Mouse (Mus musculus) lung, embryonic 14.5 days (tissue): Measurements from ENCODE around the gene Smyd4. TPM values are rescaled to one million over a fixed set of nuclear protein-coding genes. Genes with fewer than 3 reads are reported as not detected.

ENCODE experiments used
- ATAC-seq: fragments of 200-750 bp; cut with Nextera tagmentation; 2 replicates; pipeline ENCODE4 v1.8.0; 2017; ENCODE audit warnings: mild to moderate bottlenecking, moderate TSS enrichment, moderate library complexity; ENCODE audit not compliant: insufficient read depth
- DNase-seq: peaks from one replicate; pipeline ENCODE4 v3.0.0-alpha.2; 2015
- H3K27ac ChIP-seq: fragments of 300-500 bp; sonication (generic); 2 replicates; pipeline ENCODE4 v1.5.1; 2014; ENCODE audit warnings: low read depth, mild to moderate bottlenecking, moderate library complexity
- H3K27me3 ChIP-seq: fragments of 300-500 bp; sonication (generic); 2 replicates; pipeline ENCODE4 v1.6.1; 2014; ENCODE audit warnings: low read length, control low read depth; ENCODE audit not compliant: insufficient read depth
- H3K36me3 ChIP-seq: fragments of 300-500 bp; sonication (generic); 2 replicates; pipeline ENCODE4 v1.6.1; 2014; ENCODE audit warnings: control low read depth; ENCODE audit not compliant: insufficient read depth
- H3K4me1 ChIP-seq: fragments of 300-500 bp; sonication (generic); 2 replicates; pipeline ENCODE4 v1.6.1; 2014; ENCODE audit warnings: antibody characterized with exemption, control low read depth; ENCODE audit not compliant: insufficient read depth
- H3K4me2 ChIP-seq: fragments of 300-500 bp; sonication (generic); 2 replicates; pipeline ENCODE4 v1.6.1; 2014; ENCODE audit warnings: mild to moderate bottlenecking
- H3K4me3 ChIP-seq: fragments of 300-500 bp; sonication (generic); 2 replicates; pipeline ENCODE4 v1.5.1; 2014; ENCODE audit warnings: low read depth, low read length
- H3K9ac ChIP-seq: fragments of 300-500 bp; sonication (generic); 2 replicates; pipeline ENCODE4 v1.6.1; 2014
- H3K9me3 ChIP-seq: fragments of 300-500 bp; sonication (generic); 2 replicates; pipeline ENCODE4 v1.6.1; 2016; ENCODE audit warnings: low read depth, low read length, control low read depth
- CTCF ChIP-seq: IDR thresholded peaks from 2 replicates; pipeline ENCODE4 v1.5.1; 2016; ENCODE audit warnings: antibody characterized with exemption, low read depth
- WGBS: fragments of 180-500 bp; shearing (Covaris S2); extraction: QIAGEN DNeasy Blood & Tissue Kit; methylation state at CpG from one replicate; pipeline ENCODE4 v1.1.7; 2014; 5-methylcytosine and 5-hydroxymethylcytosine counted together
- polyA plus RNA-seq: library from polyadenylated mRNA; unstranded; fragments of >200 nt; fragmentation: Nextera tagmentation; extraction: Ambion mirVana; gene quantifications from 2 replicates; pipeline ENCODE4 v1.2.1, GENCODE M21; 2014

The Smyd4 gene
- polyA plus RNA-seq, 1 experiment from 2014 or later = 17.3 TPM

- H3K4me2 ChIP-seq = peak overlapping the region; percentile 43
- no peak overlapping the region for H3K9ac ChIP-seq
- ATAC-seq (no peak), DNase-seq (peak; percentile 86)
- peak overlapping the region; percentile 65 for H3K27ac ChIP-seq
- WGBS = 40% methylated on average over 2 of the region's 2 CpGs
- TF ChIP-seq CTCF = no peak
- no peaks in the 10 kb centered on the region for H3K9me3 ChIP-seq
- peaks cover 15% of the 10 kb centered on the region for H3K4me1 ChIP-seq
- no peak overlapping the region for H3K4me3 ChIP-seq
- peaks cover 28% of the 10 kb centered on the region for H3K36me3 ChIP-seq
- H3K27me3 ChIP-seq = no peaks in the 10 kb centered on the region
Measured at GRCm38 (mm10) chr11:75344163-75344562, 4.1 kb upstream of the Smyd4 start.

DNA sequence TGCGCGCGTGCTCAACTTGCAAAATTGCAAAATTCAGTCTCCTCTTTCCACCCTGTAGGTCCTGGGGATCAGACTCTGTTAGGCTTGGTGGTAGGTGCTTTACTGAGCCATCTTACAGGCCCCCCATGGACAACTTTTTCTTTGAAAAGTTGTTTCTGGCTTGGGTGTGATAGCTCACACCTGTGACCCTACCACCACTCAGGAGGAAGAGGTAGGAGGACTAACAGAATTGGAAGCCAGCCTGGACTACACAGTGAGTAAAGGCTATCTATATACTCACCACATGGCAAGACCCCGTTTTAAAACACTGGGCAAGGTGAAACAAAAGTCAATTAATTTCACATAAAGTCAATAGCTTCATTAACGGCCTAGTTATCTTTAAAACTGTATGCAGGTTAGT is 3.5 kb upstream of the Smyd4 start:
- WGBS = 88% methylated on average over 5 of the region's 5 CpGs

DNA sequence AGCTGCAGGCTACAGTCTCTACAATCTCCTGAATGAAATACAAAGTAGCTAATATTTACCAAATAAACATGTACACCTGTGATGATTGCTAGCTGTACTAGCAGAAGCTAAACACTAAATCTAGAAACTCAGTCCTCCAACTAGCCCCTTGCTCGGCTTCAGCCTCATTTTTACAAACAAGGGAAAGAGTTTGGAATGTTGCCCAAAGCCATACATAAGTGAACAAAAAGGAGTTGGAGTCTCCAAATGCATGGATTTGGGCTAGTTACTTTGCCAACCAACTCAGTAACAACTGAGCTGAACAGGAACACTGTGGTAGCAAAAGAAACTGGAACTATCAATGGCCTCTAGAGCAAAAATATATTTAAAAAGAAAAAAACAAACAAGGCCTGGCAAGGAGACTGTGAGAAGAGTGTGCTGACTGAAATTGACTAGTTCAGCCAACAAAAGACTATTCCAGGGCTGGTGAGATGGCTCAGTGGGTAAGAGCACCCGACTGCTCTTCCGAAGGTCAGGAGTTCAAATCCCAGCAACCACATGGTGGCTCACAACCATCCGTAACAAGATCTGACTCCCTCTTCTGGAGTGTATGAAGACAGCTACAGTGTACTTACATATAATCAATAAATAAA is 1.6 kb upstream of the Smyd4 start:
- peak overlapping the region; percentile 76 for H3K4me2 ChIP-seq
- DNase-seq = peak; percentile 67

More for the DNA sequence above, 3.5 kb upstream of the Smyd4 start:
- DNase-seq (no peak), ATAC-seq (no peak)
- Histone ChIP-seq H3K4me1 (peaks cover 15% of the 10 kb centered on the region), H3K27ac (peak overlapping the region; percentile 65), H3K9ac (no peak overlapping the region; the same call in 1 of the 2 replicates), H3K27me3 (no peaks in the 10 kb centered on the region), H3K9me3 (no peaks in the 10 kb centered on the region), H3K36me3 (peaks cover 23% of the 10 kb centered on the region), H3K4me3 (no peak overlapping the region), H3K4me2 (peak overlapping the region; percentile 43)
- TF ChIP-seq CTCF = no peak

DNA sequence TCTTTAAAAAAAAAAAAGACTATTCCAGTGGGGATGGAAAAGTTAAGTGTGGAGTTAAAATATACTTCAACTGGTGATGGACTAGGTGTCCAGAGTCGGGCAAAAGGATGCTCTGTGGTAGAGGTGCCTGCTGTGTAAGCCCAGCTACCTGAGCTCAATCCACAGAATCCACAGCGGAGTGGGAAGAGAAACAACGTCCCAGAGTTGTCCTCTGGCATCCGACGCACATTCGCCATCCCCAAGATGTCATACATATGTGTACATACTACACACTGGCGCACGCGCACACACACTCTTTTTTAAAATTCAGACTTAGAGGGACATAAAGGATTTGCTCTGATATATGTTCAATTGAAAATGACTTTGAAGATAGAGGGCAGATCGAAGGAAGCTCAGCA is 1.0 kb upstream of the Smyd4 start:
- peak overlapping the region; percentile 82 for H3K9ac ChIP-seq
- 0 out of 2 replicates have a peak, but pooled peaks cover 4% of the 10 kb centered on the region for H3K36me3 ChIP-seq
- H3K4me2 ChIP-seq = peak overlapping the region; percentile 76
- ATAC-seq (no peak), DNase-seq (peak; percentile 27)
- WGBS = 25% methylated on average over 10 of the region's 10 CpGs
- no peaks in the 10 kb centered on the region for H3K9me3 ChIP-seq
- H3K27me3 ChIP-seq = no peaks in the 10 kb centered on the region
- peak overlapping the region; percentile 94 for H3K4me3 ChIP-seq
- no peak for TF ChIP-seq CTCF
- H3K27ac ChIP-seq = peak overlapping the region; percentile 9; the same call in 1 of the 2 replicates
- peaks cover 15% of the 10 kb centered on the region for H3K4me1 ChIP-seq

More for the DNA sequence above, 1.6 kb upstream of the Smyd4 start:
- TF ChIP-seq CTCF = no peak
- Histone ChIP-seq H3K4me3 (peak overlapping the region; percentile 94), H3K27ac (no peak overlapping the region), H3K9ac (peak overlapping the region; percentile 82), H3K27me3 (no peaks in the 10 kb centered on the region), H3K36me3 (0 out of 2 replicates have a peak, but pooled peaks cover 4% of the 10 kb centered on the region), H3K9me3 (no peaks in the 10 kb centered on the region), H3K4me1 (peaks cover 15% of the 10 kb centered on the region)
- 29% methylated on average over 3 of the region's 4 CpGs for WGBS
- ATAC-seq = no peak

GRCm38 (mm10) chr11:75347596-75347995 is 637 bp upstream of the Smyd4 start:
- peak overlapping the region; percentile 82 for H3K9ac ChIP-seq
- no peak for TF ChIP-seq CTCF
- under 1% methylated on average over 10 of the region's 10 CpGs for WGBS
- no peaks in the 10 kb centered on the region for H3K27me3 ChIP-seq
- H3K4me1 ChIP-seq = peaks cover 15% of the 10 kb centered on the region
- 0 out of 2 replicates have a peak, but pooled peaks cover 4% of the 10 kb centered on the region for H3K36me3 ChIP-seq
- H3K4me2 ChIP-seq = peak overlapping the region; percentile 76
- ATAC-seq (no peak), DNase-seq (no peak)
- peak overlapping the region; percentile 94 for H3K4me3 ChIP-seq
- H3K27ac ChIP-seq = peak overlapping the region; percentile 69; the same call in 1 of the 2 replicates
- no peaks in the 10 kb centered on the region for H3K9me3 ChIP-seq

DNA sequence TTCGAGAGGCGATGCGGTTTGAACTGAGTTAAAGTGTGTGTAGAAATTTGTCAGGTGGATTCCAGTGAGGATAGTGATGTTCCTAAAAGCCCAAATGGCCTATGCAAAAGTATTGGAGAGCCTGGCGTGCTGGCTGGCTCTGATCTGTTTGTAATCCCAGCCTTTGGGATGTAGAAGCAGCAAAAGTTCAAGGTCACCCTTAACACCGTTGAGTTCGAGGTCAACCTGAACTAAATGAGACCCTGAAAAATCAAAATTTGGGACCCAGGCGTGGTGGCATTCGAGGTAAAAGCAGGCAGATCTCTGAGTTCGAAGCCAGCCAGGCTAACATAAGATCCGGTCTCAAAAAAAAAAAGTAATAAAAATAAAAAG is 643 bp downstream of the Smyd4 start:
- WGBS = 40% methylated on average over 10 of the region's 10 CpGs
- peak overlapping the region; percentile 76 for H3K27ac ChIP-seq

GRCm38 (mm10) chr11:75351225-75351624 is 3.0 kb downstream of the Smyd4 start:
- Histone ChIP-seq H3K27ac (no peak overlapping the region), H3K4me2 (no peak overlapping the region), H3K4me1 (no peaks in the 10 kb centered on the region), H3K9ac (no peak overlapping the region), H3K4me3 (no peak overlapping the region), H3K36me3 (0 out of 2 replicates have a peak, but pooled peaks cover 3% of the 10 kb centered on the region), H3K27me3 (no peaks in the 10 kb centered on the region), H3K9me3 (no peaks in the 10 kb centered on the region)
- DNase-seq (peak; percentile 31), ATAC-seq (no peak)
- no peak for TF ChIP-seq CTCF

More for the DNA sequence above, 643 bp downstream of the Smyd4 start:
- peak overlapping the region; percentile 76 for H3K4me2 ChIP-seq
- peak overlapping the region; percentile 94 for H3K4me3 ChIP-seq
- DNase-seq (no peak), ATAC-seq (no peak)
- 0 out of 2 replicates have a peak, but pooled peaks cover 7% of the 10 kb centered on the region for H3K36me3 ChIP-seq
- no peaks in the 10 kb centered on the region for H3K27me3 ChIP-seq
- no peaks in the 10 kb centered on the region for H3K9me3 ChIP-seq
- no peak for TF ChIP-seq CTCF
- H3K9ac ChIP-seq = peak overlapping the region; percentile 82
- H3K4me1 ChIP-seq = peaks cover 7% of the 10 kb centered on the region
